Mouse (Mus musculus): Measurements from ENCODE around the gene Ankmy1. TPM values are rescaled to one million over a fixed set of nuclear protein-coding genes. Genes with fewer than 3 reads are reported as not detected.

Ankmy1 gene
- total and polyA plus RNA-seq, 3 experiments = 0.26 to 1.0 (median 0.69) TPM

DNA sequence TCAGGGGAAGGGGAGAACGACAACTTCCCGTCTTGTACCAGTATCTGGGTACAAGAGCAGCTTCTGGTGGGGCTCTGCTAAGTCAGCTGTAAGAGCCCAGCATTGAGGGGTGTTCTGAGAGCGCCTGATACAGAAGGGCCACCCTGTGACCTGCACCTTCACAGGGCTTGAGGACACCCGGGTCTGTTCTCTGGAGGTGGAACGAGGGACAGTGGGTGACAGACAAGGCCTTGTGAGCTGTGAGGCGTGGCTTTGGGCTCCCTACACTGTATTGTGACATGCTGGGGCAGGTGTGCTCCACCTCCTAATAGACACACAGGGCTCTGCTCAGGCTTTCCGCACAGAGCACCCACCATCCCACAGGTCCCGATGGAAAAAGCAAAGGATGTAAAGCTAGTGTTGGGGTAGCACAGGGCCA, 9.0 kb upstream of the Ankmy1 start:
- DNase-seq = no peak

DNA sequence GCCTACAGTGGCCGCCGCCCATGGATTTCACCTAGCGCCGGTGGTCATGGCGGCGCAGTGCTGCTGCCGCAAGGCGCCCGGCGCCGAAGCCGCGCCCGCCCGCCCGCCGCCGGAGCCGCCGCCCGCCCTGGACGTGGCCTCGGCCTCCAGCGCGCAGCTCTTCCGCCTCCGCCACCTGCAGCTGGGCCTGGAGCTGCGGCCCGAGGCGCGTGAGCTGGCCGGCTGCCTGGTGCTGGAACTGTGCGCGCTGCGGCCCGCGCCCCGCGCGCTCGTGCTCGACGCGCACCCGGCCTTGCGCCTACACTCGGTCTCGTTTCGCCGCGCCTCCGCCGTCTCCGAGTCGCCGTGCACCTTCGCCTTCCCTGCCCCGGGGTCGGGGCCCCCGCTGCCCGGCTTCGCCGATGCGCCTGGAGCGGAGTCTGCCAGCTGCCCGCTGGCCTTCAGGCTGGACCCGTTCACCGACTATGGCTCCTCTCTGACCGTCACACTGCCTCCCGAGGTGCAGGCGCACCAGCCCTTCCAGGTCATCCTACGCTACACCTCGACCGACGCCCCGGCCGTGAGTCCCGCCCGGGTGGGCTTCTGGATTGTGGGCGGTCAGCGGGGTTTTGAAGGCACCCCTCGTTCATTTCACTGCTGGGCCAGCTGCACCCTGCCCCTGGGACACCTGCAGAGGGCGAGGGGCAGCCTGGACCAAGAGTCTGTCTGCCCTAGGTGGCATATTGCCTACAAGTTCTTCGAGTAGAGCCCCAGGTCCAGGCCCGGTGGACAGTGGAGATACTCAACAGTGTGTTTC, 8.4 kb upstream of the Ankmy1 start:
- peak; percentile 80 for DNase-seq

DNA sequence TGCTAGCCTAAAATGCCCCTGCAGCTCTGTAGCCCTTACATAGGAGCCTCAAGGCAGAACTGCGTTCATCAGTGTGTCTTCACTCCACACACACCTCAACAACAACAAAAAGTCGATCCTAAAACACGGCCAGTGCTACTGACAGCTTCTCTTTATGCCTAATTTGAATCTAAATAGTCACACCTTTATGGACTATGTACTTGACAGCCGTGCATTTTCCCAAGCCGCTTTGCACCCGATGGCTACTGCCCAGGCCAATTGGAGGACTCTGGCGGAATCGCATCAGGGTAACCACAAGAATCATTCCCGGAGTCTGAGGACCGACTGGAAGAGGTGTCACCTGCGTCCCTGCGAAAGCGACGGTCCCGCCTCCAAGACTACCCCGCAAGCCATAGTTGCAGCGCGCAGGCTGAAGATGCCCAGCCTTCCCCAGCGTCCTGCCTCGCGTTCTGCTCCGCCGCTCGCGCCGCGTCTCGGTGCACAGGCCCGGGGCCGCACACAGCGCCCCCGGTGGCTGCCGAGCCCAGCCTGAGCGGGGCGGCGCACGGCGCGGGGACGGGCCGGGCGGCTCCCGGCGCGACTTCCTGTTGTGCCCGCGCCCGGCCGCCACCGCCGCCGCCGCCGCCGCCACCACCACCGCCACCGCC, 7.7 kb upstream of the Ankmy1 start, which contains the start of gene Rnpepl1:
Gene Rnpepl1, plus strand, starts transcription at position 545 of the 647 bp plus-strand sequence.
- DNase-seq = peak; percentile 90

DNA sequence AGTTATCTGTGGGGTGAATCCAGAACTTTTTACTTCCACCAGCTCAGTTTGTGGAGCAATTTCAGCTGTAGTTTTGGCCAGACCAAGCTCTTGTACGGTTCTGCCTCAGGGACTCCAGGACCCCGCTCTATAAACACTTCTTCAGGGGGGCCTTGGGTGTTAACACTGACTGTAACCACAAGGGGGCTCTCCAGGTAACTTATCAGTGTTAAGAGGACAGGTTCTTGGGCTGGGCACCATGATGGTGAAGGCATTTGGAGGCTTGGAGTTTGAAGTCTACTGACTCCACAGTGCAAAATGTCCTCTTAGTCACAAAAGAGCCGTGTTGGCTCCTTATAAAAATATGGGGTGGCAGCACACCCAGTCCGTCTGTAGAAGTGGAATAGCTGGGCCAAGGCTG, 6.4 kb upstream of the Ankmy1 start:
- DNase-seq = peak; percentile 21

DNA sequence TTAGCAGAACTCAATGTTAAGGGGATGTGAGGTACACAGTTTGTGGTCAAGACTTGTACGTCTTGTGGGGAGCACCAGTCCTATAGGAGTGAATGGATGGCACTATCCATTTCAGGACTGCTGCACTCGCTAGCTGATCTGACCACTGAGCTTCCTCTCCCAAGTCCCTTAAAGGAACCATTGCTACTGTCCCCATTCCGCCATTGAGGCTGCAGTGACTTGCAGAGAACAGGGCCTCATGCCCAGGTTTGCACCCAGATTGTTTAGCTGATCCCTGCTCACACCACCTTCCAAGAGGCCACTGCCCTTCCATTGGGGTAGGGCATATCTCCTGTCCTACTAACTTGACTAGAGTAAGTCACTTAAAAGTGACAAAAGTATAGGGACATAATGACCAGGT, 6.0 kb upstream of the Ankmy1 start:
- DNase-seq = no peak

DNA sequence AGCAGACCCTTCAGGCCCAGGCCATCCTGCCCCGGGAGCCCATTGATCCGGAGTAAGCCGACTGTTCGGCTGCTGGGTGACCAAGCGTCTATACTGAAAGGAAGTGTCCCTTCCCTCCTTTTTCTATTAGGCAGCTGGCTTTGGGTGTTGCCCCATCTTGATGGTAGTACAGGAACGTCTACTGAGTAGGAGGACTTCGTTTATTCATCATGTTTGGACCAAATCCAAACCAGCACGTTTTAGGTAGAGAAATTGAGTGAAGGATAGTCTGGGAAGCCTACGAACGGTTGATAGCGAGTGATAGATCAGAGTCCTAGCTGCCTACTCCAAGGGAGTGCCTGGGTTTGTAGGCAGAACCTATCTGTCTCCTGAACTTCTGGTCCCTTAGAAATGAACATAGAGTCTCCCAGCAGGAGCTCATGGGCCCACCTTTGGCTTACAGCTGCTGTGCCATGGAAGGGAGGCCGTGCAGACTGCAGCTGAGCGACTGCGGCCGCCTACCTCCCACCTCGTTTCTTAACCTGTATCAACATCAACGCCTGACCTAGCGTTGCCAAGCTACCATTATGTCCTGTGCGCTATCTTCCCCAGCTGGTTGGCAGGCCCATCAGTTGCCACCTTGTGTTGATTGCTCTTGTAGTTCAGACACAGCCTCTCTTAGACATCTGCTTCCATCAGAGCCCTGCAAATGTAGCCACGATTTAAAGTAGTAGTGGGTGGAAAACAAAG, 5.1 kb upstream of the Ankmy1 start:
- DNase-seq = no peak

DNA sequence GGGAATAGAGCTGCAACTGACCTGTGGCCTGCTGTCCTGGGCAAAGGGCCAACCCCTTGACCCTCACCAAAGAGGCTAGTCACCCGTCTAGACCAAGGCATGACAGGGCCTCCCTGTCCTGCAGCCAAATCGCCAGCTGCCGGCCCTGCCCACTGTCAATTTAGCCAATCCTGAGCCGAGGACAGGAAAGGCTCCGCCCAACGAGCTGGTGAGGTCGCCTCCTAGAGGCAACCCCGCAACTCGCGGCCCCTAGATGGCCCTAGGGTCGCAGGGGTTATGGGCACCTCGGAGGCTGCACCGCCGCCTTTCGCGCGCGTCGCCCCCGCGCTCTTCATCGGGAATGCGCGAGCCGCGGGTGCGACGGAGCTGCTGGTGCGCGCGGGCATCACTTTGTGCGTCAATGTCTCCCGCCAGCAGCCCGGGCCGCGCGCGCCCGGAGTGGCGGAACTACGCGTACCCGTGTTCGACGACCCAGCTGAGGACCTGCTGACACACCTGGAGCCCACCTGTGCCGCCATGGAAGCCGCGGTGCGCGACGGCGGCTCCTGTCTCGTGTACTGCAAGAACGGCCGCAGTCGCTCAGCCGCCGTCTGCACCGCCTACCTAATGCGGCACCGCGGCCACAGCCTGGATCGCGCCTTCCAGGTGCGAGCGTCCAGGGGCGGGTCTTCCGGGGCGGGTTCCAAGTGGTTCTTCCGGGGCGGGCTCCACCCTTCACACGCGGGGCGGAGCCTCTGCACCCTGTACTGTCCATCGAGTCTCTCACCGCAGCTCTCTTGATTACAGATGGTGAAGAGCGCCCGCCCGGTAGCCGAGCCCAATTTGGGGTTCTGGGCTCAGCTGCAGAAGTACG, 4.3 kb upstream of the Ankmy1 start, which contains the start of gene Dusp28:
Gene Dusp28, plus strand, starts transcription at position 203 of the 853 bp plus-strand sequence.
- peak; percentile 96 for DNase-seq

DNA sequence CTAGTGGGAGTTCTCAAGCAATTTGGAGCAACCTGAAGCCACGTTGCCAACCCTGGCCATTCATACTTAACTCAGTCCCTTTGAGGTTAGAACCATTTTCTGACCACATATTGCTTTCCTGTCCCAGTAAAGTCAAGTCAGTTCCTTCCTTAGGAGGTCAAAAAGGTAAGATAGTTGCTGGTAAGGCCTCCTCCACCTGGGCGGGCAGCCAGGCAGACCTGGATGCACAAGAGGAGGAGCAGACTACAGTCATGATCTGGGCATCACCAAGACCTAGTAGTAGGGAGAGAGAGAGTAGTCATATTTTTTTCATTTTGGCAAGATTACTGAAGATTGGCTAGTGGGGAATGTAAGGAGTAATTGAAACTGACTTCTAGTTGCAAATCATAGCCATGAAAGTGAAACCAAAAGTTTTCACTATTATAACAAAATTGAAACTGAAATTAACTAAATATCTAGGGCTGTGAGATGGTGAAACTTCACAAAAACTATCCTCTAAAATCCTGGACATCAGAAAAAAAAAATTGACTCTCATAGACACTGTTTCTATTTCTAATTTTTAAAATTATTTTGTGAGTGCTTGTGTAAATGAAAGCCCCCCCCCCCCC, 3.1 kb upstream of the Ankmy1 start:
- no peak for DNase-seq

DNA sequence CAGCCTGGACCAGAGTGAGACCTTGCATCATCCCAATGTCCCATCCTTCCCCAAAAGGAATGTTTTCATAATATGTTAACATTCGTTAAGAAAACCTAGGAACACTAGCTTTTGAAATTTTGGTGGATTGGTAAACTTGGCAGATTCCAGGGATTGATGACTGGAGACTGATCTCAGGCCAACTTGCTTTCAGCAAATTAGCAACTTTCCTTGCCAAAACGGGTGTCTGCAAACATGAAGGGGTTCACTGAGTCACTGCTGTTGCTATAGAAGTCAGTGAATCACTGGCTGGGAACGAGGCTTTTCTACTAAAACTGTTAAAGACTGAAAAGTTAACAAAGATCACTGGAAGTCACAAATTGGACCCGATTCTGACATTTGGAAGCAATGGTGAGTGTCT, 921 bp upstream of the Ankmy1 start:
- peak; percentile 63 for DNase-seq

DNA sequence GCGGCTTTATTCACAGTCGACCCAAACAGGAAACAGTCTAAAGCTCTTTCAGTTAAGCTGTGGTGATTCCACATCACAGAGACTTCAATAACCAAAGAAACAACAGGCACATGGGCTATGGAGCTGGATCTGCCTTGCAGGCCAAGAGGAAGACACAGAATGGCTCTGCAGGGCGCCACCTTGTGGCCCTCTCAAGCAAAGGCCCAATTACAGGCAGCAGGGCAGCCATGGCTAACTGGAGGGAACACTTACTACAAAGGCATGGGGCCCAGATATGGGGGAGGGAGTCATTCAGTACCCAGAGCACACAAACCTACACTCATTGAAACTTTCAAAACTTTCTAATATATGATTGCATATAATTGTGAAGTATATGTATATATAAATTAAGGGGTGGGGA, 7.6 kb downstream of the Ankmy1 start:
- peak; percentile 82 for DNase-seq

DNA sequence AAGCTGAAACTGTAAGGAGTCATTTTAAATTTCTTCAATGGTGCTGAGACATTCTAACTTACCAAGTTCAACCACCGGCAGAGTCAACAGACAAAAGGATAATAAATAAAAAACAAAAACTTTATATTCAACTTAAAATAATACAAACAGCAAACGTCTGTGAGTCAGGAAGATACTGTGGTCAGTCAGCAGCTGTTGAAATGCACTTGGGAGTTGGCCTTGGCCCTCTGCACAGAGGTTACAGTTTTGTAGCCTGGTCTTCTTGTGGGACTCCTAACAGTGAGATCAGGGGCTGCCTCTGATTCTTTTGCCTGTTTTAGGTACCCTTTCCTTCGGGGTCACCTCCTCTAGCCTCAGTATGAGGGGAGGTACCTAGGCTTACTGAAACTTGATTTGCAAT, 8.8 kb downstream of the Ankmy1 start:
- peak; percentile 24 for DNase-seq

DNA sequence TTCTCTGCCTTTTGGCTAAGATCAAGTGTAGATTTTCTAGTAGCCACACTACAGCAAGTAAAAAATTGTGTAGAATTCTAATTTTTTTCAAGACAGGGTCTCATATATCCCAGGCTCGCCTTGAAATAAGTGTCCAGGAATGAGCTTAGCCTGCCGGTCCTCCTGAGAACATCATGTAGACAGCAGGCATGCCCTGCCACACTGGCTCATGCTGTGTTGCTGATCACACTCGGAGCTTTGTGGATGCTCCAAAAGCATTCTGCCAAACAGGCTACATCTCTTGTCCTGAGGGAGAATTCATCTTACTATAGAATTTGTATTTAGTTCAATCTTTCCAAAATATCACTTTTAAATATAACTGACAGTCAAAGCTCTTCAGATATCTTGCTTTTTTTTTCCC, 9.9 kb downstream of the Ankmy1 start:
- no peak for DNase-seq

DNA sequence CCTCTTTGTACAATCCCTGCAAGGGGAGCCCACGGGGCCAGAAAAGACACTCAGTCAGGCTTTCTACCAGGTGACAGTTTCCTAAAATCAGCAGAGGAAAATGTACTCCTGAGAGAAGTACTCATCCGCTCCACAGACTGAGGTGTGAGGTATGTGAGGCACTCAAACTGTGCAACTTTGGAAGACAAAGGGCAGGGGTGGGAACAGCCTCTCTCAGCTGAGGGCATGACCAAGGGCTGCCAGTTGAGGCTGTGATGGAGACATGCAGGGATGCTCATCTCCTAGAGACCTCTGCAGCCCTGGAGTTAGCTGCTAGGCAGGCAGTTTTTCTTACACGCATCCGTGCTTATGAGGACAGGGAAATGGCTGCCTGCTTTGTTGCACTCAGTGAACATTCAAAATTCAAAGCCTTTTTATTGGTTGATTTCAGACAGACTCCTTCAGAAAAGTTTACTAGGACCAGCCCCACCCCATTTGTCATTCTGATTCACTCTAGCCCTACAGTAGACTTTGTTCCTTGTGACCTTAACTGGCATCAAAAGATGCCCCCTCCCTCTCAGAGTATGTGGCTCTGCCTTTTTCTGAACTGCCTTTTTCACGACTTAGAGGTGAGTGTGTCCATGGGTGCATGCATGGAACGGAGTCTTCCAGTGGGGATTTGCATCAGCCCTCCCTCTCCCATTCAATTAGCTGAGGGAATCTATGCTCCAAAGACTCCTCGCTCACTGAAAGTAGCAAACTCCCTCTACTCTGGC, 13.6 kb downstream of the Ankmy1 start:
- no peak for DNase-seq

DNA sequence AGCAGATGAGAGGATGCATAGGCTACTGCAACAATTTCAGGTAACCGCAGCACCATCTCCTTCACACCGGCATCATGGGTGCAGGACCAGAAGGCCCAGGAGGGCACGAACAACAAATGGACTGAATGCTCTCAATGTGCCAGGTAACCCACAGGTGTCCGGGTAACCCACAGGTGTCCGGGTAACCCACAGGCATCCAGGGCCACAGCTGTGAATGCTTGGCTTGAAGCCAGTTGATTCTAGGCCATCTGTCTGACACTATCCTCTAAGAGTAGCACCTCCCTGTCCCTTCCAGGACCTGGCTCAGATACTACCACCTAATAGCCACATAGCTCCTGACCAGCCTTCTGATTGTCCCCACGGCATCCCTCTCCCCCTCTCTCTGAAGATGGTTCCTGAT, 20.7 kb downstream of the Ankmy1 start:
- no peak for DNase-seq

DNA sequence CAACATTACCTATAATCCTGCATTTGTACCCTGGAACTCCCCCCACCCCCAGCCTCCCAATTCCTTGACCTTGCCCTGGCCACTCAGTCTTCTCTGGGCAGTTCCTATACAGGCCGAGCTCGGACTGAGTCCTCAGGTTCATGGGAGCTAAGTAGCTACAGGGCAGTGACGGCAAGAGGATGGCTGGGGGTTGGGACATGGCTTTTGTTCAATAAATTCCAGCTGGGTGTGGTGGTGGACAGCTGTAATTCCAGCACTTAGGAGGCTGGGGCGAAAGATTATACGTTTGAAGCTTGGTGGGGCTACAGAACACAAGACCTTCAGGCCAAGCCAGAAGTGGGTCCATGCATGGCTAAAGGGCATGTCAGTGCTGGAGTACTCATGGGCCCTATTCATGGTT, 22.6 kb downstream of the Ankmy1 start:
- no peak for DNase-seq

DNA sequence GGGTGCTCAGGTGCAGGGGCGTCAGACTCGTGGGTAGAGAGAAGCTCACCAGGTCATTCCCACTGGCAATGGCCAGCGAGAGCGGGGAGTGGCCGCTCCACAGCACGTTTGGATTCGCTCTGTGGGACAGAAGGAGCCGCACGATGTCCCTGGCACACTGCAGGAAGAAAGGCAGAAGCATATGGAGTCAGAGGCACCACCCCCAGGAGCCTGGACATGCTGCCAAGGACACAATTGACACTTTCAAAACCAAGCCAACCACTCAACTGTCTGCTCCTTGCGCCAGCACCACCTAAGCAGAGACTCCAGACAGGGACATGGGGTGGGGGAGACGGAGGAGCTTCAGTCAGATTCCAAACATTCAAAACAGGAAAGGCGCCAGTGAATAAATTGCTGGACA, 23.4 kb downstream of the Ankmy1 start:
- no peak for DNase-seq

DNA sequence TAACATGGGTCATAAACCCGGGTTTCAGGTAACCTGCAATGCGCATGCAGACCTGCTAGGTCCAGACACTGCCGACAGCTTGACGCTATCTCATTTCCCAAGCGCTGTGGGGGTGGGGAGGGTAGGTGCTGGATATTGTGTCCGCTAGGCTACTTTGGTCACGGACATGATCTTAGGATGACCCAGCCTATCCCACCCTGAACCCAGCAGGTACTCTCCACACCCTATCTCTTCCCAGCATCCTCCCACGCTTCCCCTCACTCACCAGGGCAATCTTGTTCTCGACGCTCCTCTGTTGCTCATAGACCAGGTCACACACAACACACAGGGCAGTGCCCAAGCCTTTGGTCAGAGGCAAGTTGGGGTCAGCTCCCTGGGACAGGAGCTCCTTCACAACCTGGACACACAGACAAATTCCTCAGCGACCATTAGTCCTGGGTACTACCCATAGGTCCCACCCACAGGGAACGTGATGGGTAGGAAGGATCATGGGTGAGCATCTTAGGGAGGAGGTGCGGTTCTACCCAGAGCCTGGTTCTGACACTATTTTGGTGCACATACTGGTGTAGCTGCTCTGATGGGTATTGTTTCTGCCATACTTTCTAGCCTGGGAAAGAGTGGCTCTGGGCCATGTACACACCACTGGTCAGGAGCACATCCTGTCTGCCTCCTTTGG, 24.5 kb downstream of the Ankmy1 start:
- no peak for DNase-seq

DNA sequence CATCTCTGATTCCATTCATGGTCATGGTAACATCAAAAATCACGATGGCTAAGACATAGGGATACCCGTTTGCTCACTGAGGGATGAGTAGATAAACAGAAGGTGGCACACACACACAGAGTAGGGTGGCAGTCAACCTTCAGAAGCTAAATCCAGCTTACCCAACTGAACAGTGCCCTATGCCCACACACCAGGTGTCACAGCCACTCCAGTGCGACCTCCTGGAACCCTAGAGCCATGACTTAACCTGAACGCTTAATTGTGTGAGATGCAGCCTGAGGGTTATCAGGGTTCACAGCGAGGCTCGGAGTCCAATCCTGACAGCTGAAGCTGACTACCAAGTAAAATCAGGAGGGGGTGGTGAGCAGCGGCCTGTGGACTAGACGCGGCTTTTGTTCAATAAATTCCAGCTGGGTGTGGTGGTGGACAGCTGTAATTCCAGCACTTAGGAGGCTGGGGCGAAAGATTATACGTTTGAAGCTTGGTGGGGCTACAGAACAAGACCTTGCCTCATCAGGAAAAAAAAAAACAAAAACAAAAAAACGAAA, 25.2 kb downstream of the Ankmy1 start:
- DNase-seq = no peak

DNA sequence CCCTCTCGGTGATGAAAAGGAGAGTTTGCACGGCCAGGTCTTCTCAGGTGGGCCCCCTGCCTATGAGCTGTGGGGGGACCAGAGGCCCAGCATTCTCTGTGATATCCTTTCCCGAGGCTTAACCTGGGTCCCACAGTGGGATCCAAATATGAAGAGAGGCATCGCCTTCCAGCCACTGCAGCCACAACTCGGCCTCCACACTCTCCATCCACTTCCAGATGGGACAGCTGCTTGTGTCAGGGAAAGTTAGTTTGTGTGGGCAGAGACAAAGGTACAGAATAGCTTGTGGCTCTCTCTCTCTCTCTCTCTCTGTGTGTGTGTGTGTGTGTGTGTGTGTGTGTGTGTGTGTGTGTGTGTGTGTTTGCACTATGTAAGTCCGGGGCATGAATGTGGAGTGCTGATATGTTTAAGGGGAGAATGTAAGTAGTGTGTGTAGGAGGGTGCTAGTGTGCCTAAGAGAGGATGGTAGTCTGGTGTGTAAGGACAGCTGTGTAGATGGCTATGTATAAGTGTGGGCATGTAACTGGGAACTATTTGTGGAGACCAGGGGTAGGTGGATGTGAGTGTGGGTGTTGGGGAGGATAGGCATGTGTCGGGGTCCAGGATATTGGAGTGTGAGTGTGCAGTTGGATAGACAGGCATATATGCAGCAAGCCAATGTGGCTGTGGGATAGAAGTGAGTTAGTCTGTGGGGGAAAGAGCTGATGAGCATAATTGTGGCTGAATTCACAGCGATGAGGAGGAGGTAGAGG, 27.2 kb downstream of the Ankmy1 start:
- DNase-seq = no peak

Measured in adrenal gland, adult 2 months (tissue).